Mouse (Mus musculus) kidney, postnatal 0 days (tissue): ENCODE results near the gene Asns. TPM values are rescaled to one million over a fixed set of nuclear protein-coding genes. Genes with fewer than 3 reads are reported as not detected.

Experiments used
- ATAC-seq: fragments of 200-750 bp; cut with Nextera tagmentation; replicated peaks from 2 replicates; pipeline ENCODE4 v1.8.0; 2017; ENCODE audit warnings: low read depth, moderate number of reproducible peaks, moderate TSS enrichment, moderate library complexity; ENCODE audit not compliant: low FRiP score
- DNase-seq: peaks from one replicate; pipeline ENCODE4 v3.0.0-alpha.2; 2016; ENCODE audit warnings: low spot score
- H3K27ac ChIP-seq: fragments of 300-500 bp; sonication (generic); 2 replicates; pipeline ENCODE4 v1.5.1; 2014; ENCODE audit warnings: mild to moderate bottlenecking
- H3K27me3 ChIP-seq: fragments of 300-500 bp; sonication (generic); 2 replicates; pipeline ENCODE4 v1.6.1; 2014; ENCODE audit warnings: low read length, mixed read lengths; ENCODE audit not compliant: insufficient read depth
- H3K36me3 ChIP-seq: fragments of 300-500 bp; sonication (generic); 2 replicates; pipeline ENCODE4 v1.6.1; 2014; ENCODE audit warnings: low read length, mixed read lengths; ENCODE audit not compliant: insufficient read depth
- H3K4me1 ChIP-seq: fragments of 300-500 bp; sonication (generic); replicated peaks from 2 replicates; pipeline ENCODE4 v1.6.1; 2014; ENCODE audit warnings: antibody characterized with exemption, low read length, mixed read lengths; ENCODE audit not compliant: insufficient read depth
- H3K4me2 ChIP-seq: fragments of 300-500 bp; sonication (generic); 2 replicates; pipeline ENCODE4 v1.6.1; 2014; ENCODE audit warnings: mild to moderate bottlenecking, low read length, moderate library complexity, mixed read lengths
- H3K4me3 ChIP-seq: fragments of 300-500 bp; sonication (generic); replicated peaks from 2 replicates; pipeline ENCODE4 v1.5.1; 2014; ENCODE audit warnings: low read depth, low read length
- H3K9ac ChIP-seq: fragments of 300-500 bp; sonication (generic); 2 replicates; pipeline ENCODE4 v1.6.1; 2014; ENCODE audit warnings: low read depth, low read length
- H3K9me3 ChIP-seq: fragments of 300-500 bp; sonication (generic); replicated peaks from 2 replicates; pipeline ENCODE4 v1.6.1; 2016; ENCODE audit warnings: low read length, inconsistent platforms, mixed read lengths
- CTCF ChIP-seq: IDR thresholded peaks from 2 replicates; pipeline ENCODE4 v1.5.1; 2016; ENCODE audit warnings: antibody characterized with exemption, low read depth, mild to moderate bottlenecking, moderate library complexity
- WGBS: fragments of 180-500 bp; shearing (Covaris S2); extraction: QIAGEN DNeasy Blood & Tissue Kit; methylation state at CpG from one replicate; pipeline ENCODE4 v1.1.7; 2014; 5-methylcytosine and 5-hydroxymethylcytosine counted together
- polyA plus RNA-seq: library from polyadenylated mRNA; unstranded; fragments of >200 nt; fragmentation: Nextera tagmentation; extraction: Ambion mirVana; gene quantifications from 2 replicates; pipeline ENCODE4 v1.2.1, GENCODE M21; 2015

Gene Asns
- 19.6 and 21.1 TPM in 2 replicates for polyA plus RNA-seq

GRCm38 (mm10) chr6:7692884-7693585 lies at the start of gene Asns:
TSS of gene Asns (minus strand) at chr6:7693254.
- TF ChIP-seq CTCF: peak; percentile 32; the same call in 1 of the 2 replicates
- no peaks in the 10 kb centered on the region for H3K9me3 ChIP-seq
- H3K4me3 ChIP-seq: peak within 1 kb of the TSS; percentile 62
- peak within 1 kb of the TSS; percentile 50 for H3K9ac ChIP-seq
- no peak within 1 kb of the TSS for H3K27ac ChIP-seq
- H3K36me3 ChIP-seq: no peaks in the 10 kb centered on the region
- ATAC-seq: peak; percentile 94
- DNase-seq: peak; percentile 72
- H3K4me2 ChIP-seq: peak within 1 kb of the TSS; percentile 98
- WGBS: under 1% methylated on average over 50 of the region's 51 CpGs
- H3K4me1 ChIP-seq: no peaks in the 10 kb centered on the region
- H3K27me3 ChIP-seq: no peaks in the 10 kb centered on the region

- ATAC-seq (no peak), DNase-seq (no peak)
- TF ChIP-seq CTCF: no peak
- Histone ChIP-seq H3K9ac (no peak overlapping the region), H3K4me2 (no peak overlapping the region), H3K4me3 (no peak overlapping the region), H3K9me3 (no peaks in the 10 kb centered on the region), H3K27me3 (no peaks in the 10 kb centered on the region), H3K4me1 (no peaks in the 10 kb centered on the region), H3K27ac (no peak overlapping the region), H3K36me3 (no peaks in the 10 kb centered on the region)
- WGBS: 67% methylated on average over 3 of the region's 3 CpGs
Observed at GRCm38 (mm10) chr6:7741721-7742120, 48.7 kb upstream of the Asns start.

GRCm38 (mm10) chr6:7737842-7738241 lies 44.8 kb upstream of the Asns start:
- no peak overlapping the region for H3K4me3 ChIP-seq
- no peaks in the 10 kb centered on the region for H3K9me3 ChIP-seq
- no peak for TF ChIP-seq CTCF
- H3K4me1 ChIP-seq: no peaks in the 10 kb centered on the region
- H3K9ac ChIP-seq: no peak overlapping the region
- DNase-seq: no peak
- no peak overlapping the region for H3K4me2 ChIP-seq
- H3K27ac ChIP-seq: no peak overlapping the region
- no peaks in the 10 kb centered on the region for H3K27me3 ChIP-seq
- no peaks in the 10 kb centered on the region for H3K36me3 ChIP-seq
- ATAC-seq: no peak
- 89% methylated on average over 2 of the region's 2 CpGs for whole genome bisulfite sequencing

- Histone ChIP-seq H3K27me3 (no peaks in the 10 kb centered on the region), H3K4me1 (no peaks in the 10 kb centered on the region), H3K4me2 (no peak overlapping the region), H3K9ac (no peak overlapping the region), H3K27ac (no peak overlapping the region), H3K4me3 (no peak overlapping the region), H3K9me3 (no peaks in the 10 kb centered on the region), H3K36me3 (no peaks in the 10 kb centered on the region)
- WGBS: 35% methylated on average over 12 of the region's 12 CpGs
- peak; percentile 97 for TF ChIP-seq CTCF
- ATAC-seq (peak; percentile 61; the same call in 1 of the 2 replicates), DNase-seq (peak; percentile 88)
Observed at GRCm38 (mm10) chr6:7732754-7733708, 40.0 kb upstream of the Asns start.

- Histone ChIP-seq H3K4me3 (no peak overlapping the region), H3K36me3 (no peaks in the 10 kb centered on the region), H3K9ac (no peak overlapping the region), H3K4me1 (no peaks in the 10 kb centered on the region), H3K27ac (no peak overlapping the region), H3K27me3 (no peaks in the 10 kb centered on the region), H3K4me2 (no peak overlapping the region), H3K9me3 (no peaks in the 10 kb centered on the region)
- DNase-seq: no peak
- ATAC-seq: no peak
- no peak for TF ChIP-seq CTCF
- 77% methylated on average over 6 of the region's 6 CpGs for whole genome bisulfite sequencing
Observed at GRCm38 (mm10) chr6:7732097-7732496, 39.0 kb upstream of the Asns start.

- no peak overlapping the region for H3K4me2 ChIP-seq
- H3K27me3 ChIP-seq: no peaks in the 10 kb centered on the region
- TF ChIP-seq CTCF: no peak
- WGBS: 75% methylated on average over 2 of the region's 2 CpGs
- H3K9ac ChIP-seq: no peak overlapping the region
- H3K36me3 ChIP-seq: no peaks in the 10 kb centered on the region
- H3K4me3 ChIP-seq: no peak overlapping the region
- DNase-seq (no peak), ATAC-seq (no peak)
- no peak overlapping the region for H3K27ac ChIP-seq
- no peaks in the 10 kb centered on the region for H3K9me3 ChIP-seq
- H3K4me1 ChIP-seq: no peaks in the 10 kb centered on the region
Observed at GRCm38 (mm10) chr6:7729128-7729527, 36.1 kb upstream of the Asns start.
